Mouse (Mus musculus): Measurements from ENCODE around the gene Dcaf4.

GRCm38 (mm10) chr12:83495248-83495960, 24.9 kb upstream of the Dcaf4 start:
- no peak for TF ChIP-seq CTCF (IDR thresholded peaks at IDR 0.05; ENCODE audit: control insufficient read depth, insufficient read depth, insufficient read length)
- peak; percentile 32 for TF ChIP-seq MYOD1 (IDR thresholded peaks at IDR 0.05; ENCODE audit: control insufficient read depth, insufficient read length, low read depth)
- TF ChIP-seq FOSL1 (IDR thresholded peaks at IDR 0.05; ENCODE audit: insufficient read depth, low read length, poor library complexity, severe bottlenecking), result no peak
- no peak for TF ChIP-seq CEBPB (IDR thresholded peaks at IDR 0.05; ENCODE audit: low read depth)
- TF ChIP-seq MAX (IDR thresholded peaks at IDR 0.05), result no peak
- no peak for TF ChIP-seq USF1 (IDR thresholded peaks at IDR 0.05; ENCODE audit: low read depth)
- no peak for TF ChIP-seq MYOG (IDR thresholded peaks at IDR 0.05; ENCODE audit: control insufficient read depth, extremely low read depth, insufficient read length)
